Comparison of ENCODE assay signal across 9 mouse cellular contexts in the genomic region with DNA sequence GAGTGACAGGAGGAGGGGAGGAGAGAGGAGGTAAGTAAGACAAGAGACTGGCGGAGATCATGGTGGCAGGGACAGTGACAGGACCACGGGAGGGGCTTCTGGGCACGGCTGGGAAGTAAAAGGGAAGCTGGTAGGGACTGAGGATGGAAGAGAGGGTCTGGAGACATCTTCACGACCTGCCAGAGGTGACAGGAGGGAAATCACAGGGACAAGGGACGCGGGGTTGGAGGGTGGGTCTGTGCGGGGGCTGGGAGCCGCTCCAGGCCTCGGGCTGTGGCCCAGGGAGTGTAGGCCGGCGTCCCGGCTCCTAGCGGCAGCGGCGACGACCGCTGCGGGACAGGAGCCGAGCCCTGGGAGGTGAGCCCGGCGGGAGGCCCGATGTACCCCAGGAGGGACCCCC. TPM values are rescaled to one million over a fixed set of nuclear protein-coding genes. Genes with fewer than 3 reads are reported as not detected.
DNase-seq lines count a peak whose midpoint lies in the region; ATAC-seq and TF ChIP-seq lines count a peak whose summit lies in the region.
"Had no signal": no experiment of that assay in that cellular context is flagged by ENCODE, and none has a peak within 500 bp of the region (broad histone marks: within the 10 kb centered on the region; RNA-seq: fewer than 3 reads in every experiment).

No protein-coding gene starts in this region.

- H3K27ac ChIP-seq in layer of hippocampus, adult 2 months: peak overlapping the region; percentile 89
- H3K27ac ChIP-seq in embryonic facial prominence, embryonic 14.5 days (replicated peaks; ENCODE audit: low read depth, low read length): no peak overlapping the region
- H3K27ac ChIP-seq in intestine, embryonic 15.5 days: no peak overlapping the region
- H3K27ac ChIP-seq in neural tube, embryonic 13.5 days (replicated peaks): peak overlapping the region; percentile 79

- no peak for TF ChIP-seq CTCF in layer of hippocampus, adult 2 months (conservative IDR thresholded peaks at IDR 0.05)

- no peaks in the 10 kb centered on the region for H3K4me1 ChIP-seq in embryonic facial prominence, embryonic 14.5 days (ENCODE audit: control insufficient read depth, insufficient read depth, low read length)
- peaks cover 10% of the 10 kb centered on the region for H3K4me1 ChIP-seq in intestine, embryonic 15.5 days (replicated peaks)
- peaks cover 48% of the 10 kb centered on the region for H3K4me1 ChIP-seq in neural tube, embryonic 13.5 days (replicated peaks)

- no peak for DNase-seq in layer of hippocampus, adult 2 months (ENCODE audit: low spot score in 2 of 2)
- no peak for DNase-seq in layer of hippocampus, adult 18-20 months (ENCODE audit: low spot score in 2 of 2)
- no peak for DNase-seq in embryonic facial prominence, embryonic 14.5 days (ENCODE audit: low spot score)
- DNase-seq in adrenal gland, postnatal 36 days: no peak
- no peak for DNase-seq in c-Kit-positive CD71-positive TER-119-positive erythroid progenitor cells, embryonic 14.5 days (ENCODE audit: low spot score)
- no peak for DNase-seq in left cerebral cortex, adult 11 months (ENCODE audit: low spot score)

- WGBS in embryonic facial prominence, embryonic 14.5 days: 6% methylated on average over 7 of the region's 22 CpGs
- WGBS in intestine, embryonic 15.5 days: 8% methylated on average over 12 of the region's 22 CpGs
- 2% methylated on average over 22 of the region's 22 CpGs for WGBS in neural tube, embryonic 13.5 days

- H3K4me3 ChIP-seq in layer of hippocampus, adult 2 months: peak overlapping the region; percentile 72
- peak overlapping the region; percentile 38 for H3K4me3 ChIP-seq in embryonic facial prominence, embryonic 14.5 days (ENCODE audit: low read depth, low read length)
- H3K4me3 ChIP-seq in intestine, embryonic 15.5 days (replicated peaks): peak overlapping the region; percentile 37
- peak overlapping the region; percentile 78 for H3K4me3 ChIP-seq in neural tube, embryonic 13.5 days

- H3K4me2 ChIP-seq in embryonic facial prominence, embryonic 14.5 days (ENCODE audit: low read depth, low read length): peak overlapping the region; percentile 59
- H3K4me2 ChIP-seq in intestine, embryonic 15.5 days (replicated peaks): peak overlapping the region; percentile 73
- peak overlapping the region; percentile 75 for H3K4me2 ChIP-seq in neural tube, embryonic 13.5 days

- H3K9ac ChIP-seq in embryonic facial prominence, embryonic 14.5 days (ENCODE audit: low read depth, low read length): peak overlapping the region; percentile 58
- peak overlapping the region; percentile 10; the same call in 1 of the 2 replicates for H3K9ac ChIP-seq in intestine, embryonic 15.5 days
- H3K9ac ChIP-seq in neural tube, embryonic 13.5 days: peak overlapping the region; percentile 97

- no peaks in the 10 kb centered on the region for H3K36me3 ChIP-seq in embryonic facial prominence, embryonic 14.5 days (ENCODE audit: control insufficient read depth, insufficient read depth, low read length)
- H3K36me3 ChIP-seq in intestine, embryonic 15.5 days: no peaks in the 10 kb centered on the region
- H3K36me3 ChIP-seq in neural tube, embryonic 13.5 days: peaks cover 2% of the 10 kb centered on the region

- peaks cover 63% of the 10 kb centered on the region for H3K27me3 ChIP-seq in embryonic facial prominence, embryonic 14.5 days (replicated peaks; ENCODE audit: control insufficient read depth, insufficient read depth, low read length)
- H3K27me3 ChIP-seq in intestine, embryonic 15.5 days (replicated peaks): peaks cover 67% of the 10 kb centered on the region
- peaks cover 32% of the 10 kb centered on the region for H3K27me3 ChIP-seq in neural tube, embryonic 13.5 days

- H3K9me3 ChIP-seq in embryonic facial prominence, embryonic 14.5 days (ENCODE audit: control insufficient read depth, low read length): no peaks in the 10 kb centered on the region
- no peaks in the 10 kb centered on the region for H3K9me3 ChIP-seq in intestine, embryonic 15.5 days
- no peaks in the 10 kb centered on the region for H3K9me3 ChIP-seq in neural tube, embryonic 13.5 days

- no peak for ATAC-seq in embryonic facial prominence, embryonic 14.5 days (ENCODE audit: low read depth)
- ATAC-seq in intestine, embryonic 15.5 days: no peak
- peak; percentile 51 for ATAC-seq in neural tube, embryonic 13.5 days (ENCODE audit: low read depth)

RNA-seq across cellular contexts. Expression of a gene that starts 0.5 kb away (rescaled TPM):
- 100 to 1,000 TPM; 119 to 122 TPM for total RNA-seq in layer of hippocampus, adult 2 months (2021)
- 100 to 1,000 TPM; 117 to 120 TPM for total RNA-seq in layer of hippocampus, adult 18-20 months (2021)
- 0.46 and 0.61 TPM in 2 replicates for polyA plus RNA-seq in embryonic facial prominence, embryonic 14.5 days (2014; fragmentation: Nextera tagmentation; extraction: Ambion mirVana)
- 0.24 and 0.26 TPM in 2 replicates for polyA plus RNA-seq in intestine, embryonic 15.5 days (2015; fragmentation: Nextera tagmentation; extraction: Ambion mirVana)
- polyA plus RNA-seq in neural tube, embryonic 13.5 days (2015; fragmentation: Nextera tagmentation; extraction: Ambion mirVana): 6.0 and 6.9 TPM in 2 replicates
- 1 to 10 TPM in 1 of 2 experiments, under 1 TPM in 1; 0.63 to 1.1 TPM for total RNA-seq in adrenal gland, postnatal 36 days (2021)

RNA-seq across cellular contexts. Expression of a gene that starts 9.5 kb away (rescaled TPM):
- 1 to 10 TPM; 4.8 to 6.2 TPM for total RNA-seq in layer of hippocampus, adult 2 months (2021)
- total RNA-seq in layer of hippocampus, adult 18-20 months (2021): 1 to 10 TPM; 5.1 to 5.9 TPM
- 34.5 and 36.9 TPM in 2 replicates for polyA plus RNA-seq in embryonic facial prominence, embryonic 14.5 days (2014; fragmentation: Nextera tagmentation; extraction: Ambion mirVana)
- polyA plus RNA-seq in intestine, embryonic 15.5 days (2015; fragmentation: Nextera tagmentation; extraction: Ambion mirVana): 48.7 and 48.9 TPM in 2 replicates
- polyA plus RNA-seq in neural tube, embryonic 13.5 days (2015; fragmentation: Nextera tagmentation; extraction: Ambion mirVana): 19.0 and 19.2 TPM in 2 replicates
- total RNA-seq in adrenal gland, postnatal 36 days (2021): 1 to 10 TPM; 4.2 to 6.9 TPM

RNA-seq across cellular contexts. Expression of a gene that starts 48.7 kb away (rescaled TPM):
- under 1 TPM in 1 of 2 experiments, not detected in 1; 0.28 TPM for total RNA-seq in layer of hippocampus, adult 2 months (2021)
- under 1 TPM in 1 of 2 experiments, not detected in 1; 0.43 TPM for total RNA-seq in layer of hippocampus, adult 18-20 months (2021)
- not detected in 2 replicates for polyA plus RNA-seq in embryonic facial prominence, embryonic 14.5 days (2014; fragmentation: Nextera tagmentation; extraction: Ambion mirVana)
- not detected in 2 replicates for polyA plus RNA-seq in intestine, embryonic 15.5 days (2015; fragmentation: Nextera tagmentation; extraction: Ambion mirVana)
- not detected in 2 replicates for polyA plus RNA-seq in neural tube, embryonic 13.5 days (2015; fragmentation: Nextera tagmentation; extraction: Ambion mirVana)
- total RNA-seq in adrenal gland, postnatal 36 days (2021): not detected
- total RNA-seq: hematopoietic stem cell, adult 5-6 weeks had no signal

RNA-seq across cellular contexts. Expression of a gene that starts 58.3 kb away (rescaled TPM):
- total RNA-seq in layer of hippocampus, adult 2 months (2021): 1 to 10 TPM; 2.4 to 6.3 TPM
- total RNA-seq in layer of hippocampus, adult 18-20 months (2021): 1 to 10 TPM; 4.7 to 4.8 TPM
- polyA plus RNA-seq in embryonic facial prominence, embryonic 14.5 days (2014; fragmentation: Nextera tagmentation; extraction: Ambion mirVana): 0.99 and 2.0 TPM in 2 replicates
- 0.92 TPM in 1 of 2 replicates, not detected in the other for polyA plus RNA-seq in intestine, embryonic 15.5 days (2015; fragmentation: Nextera tagmentation; extraction: Ambion mirVana)
- 0.96 and 1.5 TPM in 2 replicates for polyA plus RNA-seq in neural tube, embryonic 13.5 days (2015; fragmentation: Nextera tagmentation; extraction: Ambion mirVana)
- 1 to 10 TPM in 1 of 2 experiments, under 1 TPM in 1; 0.43 to 1.1 TPM for total RNA-seq in adrenal gland, postnatal 36 days (2021)
- total RNA-seq: hematopoietic stem cell, adult 5-6 weeks had no signal

RNA-seq across cellular contexts. Expression of a gene that starts 59.2 kb away (rescaled TPM):
- 10 to 100 TPM; 66.1 to 68.4 TPM for total RNA-seq in layer of hippocampus, adult 2 months (2021)
- 10 to 100 TPM; 61.8 to 66.4 TPM for total RNA-seq in layer of hippocampus, adult 18-20 months (2021)
- 5.5 and 6.0 TPM in 2 replicates for polyA plus RNA-seq in embryonic facial prominence, embryonic 14.5 days (2014; fragmentation: Nextera tagmentation; extraction: Ambion mirVana)
- polyA plus RNA-seq in intestine, embryonic 15.5 days (2015; fragmentation: Nextera tagmentation; extraction: Ambion mirVana): 2.8 and 3.4 TPM in 2 replicates
- 16.4 and 17.0 TPM in 2 replicates for polyA plus RNA-seq in neural tube, embryonic 13.5 days (2015; fragmentation: Nextera tagmentation; extraction: Ambion mirVana)
- total RNA-seq in adrenal gland, postnatal 36 days (2021): 10 to 100 TPM; 21.5 to 25.5 TPM

Comparison
In these comparisons a context has a peak if more than half of its experiments do, and no peak if none do; other contexts are left out.
1. H3K27ac ChIP-seq: peak in layer of hippocampus, adult 2 months (single experiment) and neural tube, embryonic 13.5 days (single experiment); none in embryonic facial prominence, embryonic 14.5 days (single experiment) and intestine, embryonic 15.5 days (single experiment).
2. H3K9ac ChIP-seq: peak in every context shown above with its lines; median percentile 97 in neural tube, embryonic 13.5 days; 58 in embryonic facial prominence, embryonic 14.5 days; 10 in intestine, embryonic 15.5 days.
3. RNA of a gene that starts 0.5 kb away (total RNA-seq): 119 to 122 TPM in layer of hippocampus, adult 2 months and 117 to 120 TPM in layer of hippocampus, adult 18-20 months; 0.63 to 1.1 TPM in adrenal gland, postnatal 36 days; every median in the first group is over 10 times any median in the second.
4. Peak in every context shown above with its lines, with median percentiles within 50 percentile points of each other: H3K4me3 ChIP-seq and H3K4me2 ChIP-seq.